Mouse (Mus musculus) activated CD4-positive, CD25-positive, alpha-beta regulatory T cell, adult 4 months (primary cell): Measurements from ENCODE around the gene Nfatc4. TPM values are rescaled to one million over a fixed set of nuclear protein-coding genes. Genes with fewer than 3 reads are reported as not detected.

ENCODE experiments used
- ATAC-seq: one replicate; pipeline ENCODE4 v1.8.0; 2017
- polyA plus RNA-seq, 2 experiments: library from polyadenylated mRNA; unstranded; fragments of 100-300 nt; shearing (Covaris generic); gene quantifications; one replicate each; pipeline ENCODE4 v1.2.1; 2017

Nfatc4 gene
- polyA plus RNA-seq, 2 experiments from 2014 or later = not detected

- ATAC-seq = no peak
Measured at GRCm38 (mm10) chr14:55854406-55855100, 31.6 kb downstream of the Nfatc4 start.

- no peak for ATAC-seq
Measured at GRCm38 (mm10) chr14:55855101-55855561, 32.2 kb downstream of the Nfatc4 start.

GRCm38 (mm10) chr14:55857588-55857987, 34.6 kb downstream of the Nfatc4 start:
- ATAC-seq = no peak

- no peak for ATAC-seq
Measured at GRCm38 (mm10) chr14:55862186-55862585, 39.2 kb downstream of the Nfatc4 start.

GRCm38 (mm10) chr14:55862970-55863369, 40.0 kb downstream of the Nfatc4 start:
- ATAC-seq = no peak

GRCm38 (mm10) chr14:55863773-55864172, 40.8 kb downstream of the Nfatc4 start:
- no peak for ATAC-seq

GRCm38 (mm10) chr14:55866962-55867361, 44.0 kb downstream of the Nfatc4 start:
- ATAC-seq = no peak

- no peak for ATAC-seq
Measured at GRCm38 (mm10) chr14:55868230-55869026, 45.5 kb downstream of the Nfatc4 start.

GRCm38 (mm10) chr14:55869538-55869937, 46.6 kb downstream of the Nfatc4 start:
- ATAC-seq = no peak

GRCm38 (mm10) chr14:55872039-55872438, 49.1 kb downstream of the Nfatc4 start:
- ATAC-seq = no peak

GRCm38 (mm10) chr14:55872551-55872950, 49.6 kb downstream of the Nfatc4 start:
- ATAC-seq = no peak

GRCm38 (mm10) chr14:55873242-55873713, 50.3 kb downstream of the Nfatc4 start:
- ATAC-seq = no peak

GRCm38 (mm10) chr14:55873714-55874683, 51.1 kb downstream of the Nfatc4 start:
- ATAC-seq = peak; percentile 93

- no peak for ATAC-seq
Measured at GRCm38 (mm10) chr14:55877469-55878315, 54.7 kb downstream of the Nfatc4 start.

- ATAC-seq = no peak
Measured at GRCm38 (mm10) chr14:55878316-55878940, 55.5 kb downstream of the Nfatc4 start.

- ATAC-seq = peak; percentile 58
Measured at GRCm38 (mm10) chr14:55879623-55880022, 56.7 kb downstream of the Nfatc4 start.

GRCm38 (mm10) chr14:55880982-55881381, 58.0 kb downstream of the Nfatc4 start:
- ATAC-seq = no peak

GRCm38 (mm10) chr14:55882171-55882641, 59.3 kb downstream of the Nfatc4 start:
- ATAC-seq = peak; percentile 54

- no peak for ATAC-seq
Measured at GRCm38 (mm10) chr14:55883149-55883661, 60.3 kb downstream of the Nfatc4 start.
